Mouse (Mus musculus) lung, embryonic 15.5 days (tissue): ENCODE measurements at regions not wholly inside any gene's neighbourhood (a gene's known extent, or its start where the extent isn't known, plus 50 kb on each side); places are given as distances from the start of the nearest gene placed in this dataset.
A peak's percentile ranks its signal among the peaks of the same experiment; 100 is the strongest.

Experiments used
- ATAC-seq: fragments of 200-750 bp; cut with Nextera tagmentation; 2 replicates; pipeline ENCODE4 v1.8.0; 2017; ENCODE audit warnings: moderate number of reproducible peaks, borderline replicate concordance; ENCODE audit not compliant: low FRiP score, low TSS enrichment; ENCODE audit errors: extremely low read depth
- H3K27ac ChIP-seq: fragments of 300-500 bp; sonication (generic); 2 replicates; pipeline ENCODE4 v1.5.1; 2015; ENCODE audit warnings: moderate library complexity, mild to moderate bottlenecking, inconsistent platforms
- H3K27me3 ChIP-seq: fragments of 300-500 bp; sonication (generic); 2 replicates; pipeline ENCODE4 v1.6.1; 2015; ENCODE audit warnings: inconsistent platforms
- H3K36me3 ChIP-seq: fragments of 300-500 bp; sonication (generic); 2 replicates; pipeline ENCODE4 v1.6.1; 2015; ENCODE audit warnings: inconsistent platforms
- H3K4me1 ChIP-seq: fragments of 300-500 bp; sonication (generic); 2 replicates; pipeline ENCODE4 v1.6.1; 2015; ENCODE audit warnings: inconsistent platforms
- H3K4me2 ChIP-seq: fragments of 300-500 bp; sonication (generic); 2 replicates; pipeline ENCODE4 v1.6.1; 2015; ENCODE audit warnings: inconsistent platforms, mild to moderate bottlenecking, moderate library complexity
- H3K4me3 ChIP-seq: fragments of 300-500 bp; sonication (generic); 2 replicates; pipeline ENCODE4 v1.5.1; 2015; ENCODE audit warnings: mild to moderate bottlenecking, inconsistent platforms
- H3K9ac ChIP-seq: fragments of 300-500 bp; sonication (generic); 2 replicates; pipeline ENCODE4 v1.6.1; 2015; ENCODE audit warnings: inconsistent platforms
- H3K9me3 ChIP-seq: fragments of 300-500 bp; sonication (generic); 2 replicates; pipeline ENCODE4 v1.6.1; 2016; ENCODE audit warnings: inconsistent platforms
- whole genome bisulfite sequencing: fragments of 180-500 bp; shearing (Covaris S2); methylation state at CpG from one replicate; pipeline ENCODE4 v1.1.7; 2015; 5-methylcytosine and 5-hydroxymethylcytosine counted together

DNA sequence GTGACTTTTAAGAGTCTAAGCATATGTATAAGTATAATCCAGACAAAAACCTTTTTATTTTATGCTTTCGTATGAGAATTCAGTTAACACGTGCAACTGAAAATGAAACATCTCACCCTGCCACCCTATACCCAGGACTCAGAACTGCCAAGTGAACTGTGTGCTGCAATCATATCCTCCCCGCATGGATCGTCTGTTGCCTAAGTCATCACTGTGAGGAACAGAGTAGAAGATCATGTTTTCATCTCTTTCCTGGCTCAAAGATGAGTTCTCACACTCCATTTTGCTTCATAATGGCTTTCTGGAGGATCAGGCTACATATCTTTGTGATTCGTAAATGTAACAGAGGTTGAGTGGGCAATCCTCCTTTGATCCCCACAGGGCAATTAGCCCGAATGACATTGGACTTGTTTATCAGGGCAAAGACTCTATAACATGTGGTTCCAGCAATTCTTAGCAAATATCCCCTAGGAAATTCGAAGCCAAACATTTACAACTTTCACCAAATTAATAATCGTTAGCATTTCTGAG lies 325.9 kb downstream of the Epha7 start:
- Histone ChIP-seq H3K9me3 (no peaks in the 10 kb centered on the region), H3K36me3 (no peaks in the 10 kb centered on the region), H3K4me3 (no peak overlapping the region), H3K9ac (no peak overlapping the region), H3K27ac (no peak overlapping the region), H3K4me1 (peaks cover 13% of the 10 kb centered on the region), H3K27me3 (no peaks in the 10 kb centered on the region), H3K4me2 (no peak overlapping the region)
- ATAC-seq: peak; percentile 72; the same call in 1 of the 2 replicates
- WGBS: 49% methylated on average over 8 of the region's 8 CpGs

DNA sequence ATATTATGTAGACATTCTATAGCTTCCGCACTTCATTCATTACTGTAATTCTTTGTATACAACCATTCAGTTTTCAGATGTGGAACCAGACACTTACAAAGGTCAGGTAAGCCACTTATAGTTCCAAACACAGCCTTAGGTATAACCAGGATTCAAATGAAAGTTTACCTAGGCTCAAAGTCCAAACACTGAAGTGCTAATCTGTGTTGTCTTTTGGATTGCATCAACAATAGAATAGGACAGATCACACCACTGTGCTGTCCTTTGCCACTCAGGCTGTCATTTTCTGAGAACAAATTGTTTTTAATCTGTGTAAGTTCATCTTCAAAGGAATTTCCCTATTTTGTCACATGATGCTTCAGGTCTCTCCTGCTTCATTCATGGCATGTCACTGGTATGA lies 330.5 kb downstream of the Epha7 start:
- H3K36me3 ChIP-seq: no peaks in the 10 kb centered on the region
- WGBS: 95% methylated on average over 1 of the region's 1 CpGs

DNA sequence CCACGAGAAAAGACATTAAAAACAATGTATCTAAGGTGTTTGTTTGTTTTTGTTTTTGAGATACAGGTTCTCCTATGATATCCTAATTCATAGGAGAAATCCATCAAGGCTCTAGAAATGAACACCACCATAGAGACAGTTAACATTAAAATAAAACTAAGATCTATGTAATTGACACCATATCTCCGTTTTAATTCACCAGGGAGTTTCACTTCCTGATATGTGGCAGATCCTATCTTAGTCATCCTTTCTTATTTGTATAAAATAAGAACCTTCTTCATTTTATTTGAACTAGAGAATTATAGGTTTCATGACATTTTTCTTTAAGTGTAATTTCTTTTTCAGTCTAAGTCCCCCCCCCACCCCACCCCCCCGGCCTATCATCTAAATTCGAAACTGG lies 332.3 kb downstream of the Epha7 start:
- Histone ChIP-seq H3K27me3 (no peaks in the 10 kb centered on the region), H3K36me3 (no peaks in the 10 kb centered on the region), H3K4me2 (no peak overlapping the region), H3K27ac (no peak overlapping the region), H3K9ac (no peak overlapping the region), H3K4me3 (no peak overlapping the region), H3K4me1 (no peaks in the 10 kb centered on the region), H3K9me3 (no peaks in the 10 kb centered on the region)
- 85% methylated on average over 4 of the region's 4 CpGs for WGBS
- no peak for ATAC-seq

More for the DNA sequence above, 330.5 kb downstream of the Epha7 start:
- Histone ChIP-seq H3K4me1 (no peaks in the 10 kb centered on the region; the same call in 1 of the 2 replicates), H3K9ac (no peak overlapping the region), H3K4me3 (no peak overlapping the region), H3K9me3 (no peaks in the 10 kb centered on the region), H3K4me2 (no peak overlapping the region), H3K27ac (no peak overlapping the region), H3K27me3 (no peaks in the 10 kb centered on the region)
- no peak for ATAC-seq

DNA sequence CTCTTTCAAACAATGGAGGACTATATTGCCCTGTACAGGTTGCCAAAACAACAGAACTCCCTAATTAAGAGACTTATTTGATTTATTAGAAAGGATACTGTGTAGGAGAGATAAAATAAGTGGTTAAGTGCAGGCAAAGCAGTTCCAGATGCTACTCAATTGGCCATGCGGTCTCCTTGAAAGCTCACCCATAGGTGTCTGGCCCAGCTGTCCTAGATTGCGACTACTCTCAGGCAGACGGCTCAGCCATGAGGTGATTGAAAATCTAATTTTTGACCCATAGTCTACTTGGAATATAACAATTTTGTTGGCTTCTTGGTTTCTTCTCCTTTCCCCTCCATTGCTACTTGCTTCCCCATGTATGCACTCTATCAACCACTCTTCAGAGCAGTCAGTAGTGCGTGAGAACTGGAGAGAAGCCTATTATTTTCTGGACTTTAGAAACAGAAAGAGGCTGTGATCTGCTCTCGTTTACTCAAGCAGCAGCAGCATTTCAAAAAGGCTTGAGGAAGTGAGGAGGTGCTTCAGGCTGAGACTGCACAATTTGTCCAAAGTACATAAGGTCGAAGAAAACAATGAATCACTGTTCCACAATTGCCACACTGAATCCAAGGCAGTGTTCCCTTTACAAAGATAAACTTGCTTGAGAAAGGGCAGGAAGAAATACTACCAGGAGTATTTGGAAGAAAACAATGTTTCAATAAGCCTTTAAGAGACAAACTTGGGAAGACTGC lies 339.4 kb downstream of the Epha7 start:
- H3K4me1 ChIP-seq: no peaks in the 10 kb centered on the region
- H3K36me3 ChIP-seq: no peaks in the 10 kb centered on the region
- peak; percentile 57; the same call in 1 of the 2 replicates for ATAC-seq
- H3K9ac ChIP-seq: no peak overlapping the region
- 49% methylated on average over 6 of the region's 6 CpGs for WGBS
- H3K9me3 ChIP-seq: no peaks in the 10 kb centered on the region
- no peaks in the 10 kb centered on the region for H3K27me3 ChIP-seq
- H3K4me3 ChIP-seq: no peak overlapping the region
- peak overlapping the region; percentile 50 for H3K27ac ChIP-seq
- H3K4me2 ChIP-seq: no peak overlapping the region

DNA sequence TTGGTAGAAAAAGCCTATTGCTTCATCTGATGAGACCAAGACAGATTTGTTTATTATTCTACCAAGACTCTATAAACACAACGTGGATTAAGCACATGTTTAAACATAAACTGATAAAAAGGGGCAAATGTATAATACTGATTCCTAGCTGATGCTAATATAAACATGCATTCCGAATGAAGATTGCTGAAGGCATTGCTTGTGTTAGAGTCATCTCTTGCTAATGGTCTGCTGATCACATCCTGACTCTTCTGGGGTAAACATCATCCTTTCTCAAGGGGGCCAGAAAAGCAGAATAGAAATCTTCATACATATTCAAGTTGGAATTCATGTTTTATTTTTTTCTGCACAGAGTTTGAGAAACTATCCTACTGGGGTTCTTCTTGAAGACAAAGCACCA lies 369.6 kb downstream of the Epha7 start:
- Histone ChIP-seq H3K4me3 (no peak overlapping the region), H3K4me1 (no peaks in the 10 kb centered on the region), H3K36me3 (no peaks in the 10 kb centered on the region), H3K4me2 (no peak overlapping the region), H3K27ac (no peak overlapping the region), H3K9me3 (no peaks in the 10 kb centered on the region), H3K9ac (no peak overlapping the region), H3K27me3 (no peaks in the 10 kb centered on the region)
- WGBS: 38% methylated on average over 2 of the region's 2 CpGs
- peak; percentile 52; the same call in 1 of the 2 replicates for ATAC-seq

DNA sequence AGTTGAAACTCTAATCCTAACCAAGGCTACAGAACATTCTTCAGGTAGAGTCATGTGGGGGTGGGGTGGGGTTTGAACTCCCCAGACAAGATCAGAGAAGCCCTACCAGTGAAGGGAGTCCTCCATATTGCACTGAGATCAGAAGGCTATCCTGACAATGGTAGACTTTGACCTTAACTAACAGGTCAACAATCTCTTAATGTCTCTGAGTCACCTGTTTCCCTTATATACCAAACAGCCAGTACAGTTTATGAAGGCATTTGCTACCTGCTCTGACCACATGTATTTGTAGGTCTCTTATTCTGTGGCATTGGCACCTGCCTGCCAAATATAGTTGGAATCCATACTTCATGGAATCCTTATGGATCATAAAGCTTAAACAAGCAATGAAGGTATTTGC lies 370.5 kb downstream of the Epha7 start:
- H3K4me1 ChIP-seq: no peaks in the 10 kb centered on the region
- H3K9ac ChIP-seq: no peak overlapping the region
- no peak overlapping the region for H3K4me2 ChIP-seq
- ATAC-seq: no peak
- H3K4me3 ChIP-seq: no peak overlapping the region
- no peaks in the 10 kb centered on the region for H3K36me3 ChIP-seq
- no peak overlapping the region for H3K27ac ChIP-seq
- H3K9me3 ChIP-seq: no peaks in the 10 kb centered on the region
- H3K27me3 ChIP-seq: no peaks in the 10 kb centered on the region

DNA sequence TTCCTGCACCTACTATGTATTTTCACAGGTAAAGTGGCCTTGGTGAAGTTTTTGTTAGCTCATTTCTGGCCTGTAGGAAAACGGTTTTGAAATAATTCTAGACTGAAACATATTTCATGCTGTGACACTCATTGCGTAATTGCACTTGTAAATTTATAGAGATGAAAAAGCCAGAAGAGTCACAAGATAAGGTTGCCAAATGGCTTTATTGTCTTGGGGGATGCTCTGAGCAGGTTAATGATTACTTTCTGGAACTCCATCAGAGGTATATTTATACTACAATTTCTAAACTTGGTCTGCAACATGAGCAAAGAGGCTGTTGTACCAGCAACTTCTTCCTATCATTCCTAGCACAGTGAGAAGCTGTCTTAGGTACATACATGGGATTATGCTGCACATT lies 370.9 kb downstream of the Epha7 start:
- no peak overlapping the region for H3K9ac ChIP-seq
- no peak overlapping the region for H3K4me3 ChIP-seq
- H3K4me1 ChIP-seq: no peaks in the 10 kb centered on the region
- H3K36me3 ChIP-seq: no peaks in the 10 kb centered on the region
- no peaks in the 10 kb centered on the region for H3K27me3 ChIP-seq
- H3K27ac ChIP-seq: no peak overlapping the region
- no peak for ATAC-seq
- no peak overlapping the region for H3K4me2 ChIP-seq
- no peaks in the 10 kb centered on the region for H3K9me3 ChIP-seq
- WGBS: 63% methylated on average over 2 of the region's 2 CpGs

DNA sequence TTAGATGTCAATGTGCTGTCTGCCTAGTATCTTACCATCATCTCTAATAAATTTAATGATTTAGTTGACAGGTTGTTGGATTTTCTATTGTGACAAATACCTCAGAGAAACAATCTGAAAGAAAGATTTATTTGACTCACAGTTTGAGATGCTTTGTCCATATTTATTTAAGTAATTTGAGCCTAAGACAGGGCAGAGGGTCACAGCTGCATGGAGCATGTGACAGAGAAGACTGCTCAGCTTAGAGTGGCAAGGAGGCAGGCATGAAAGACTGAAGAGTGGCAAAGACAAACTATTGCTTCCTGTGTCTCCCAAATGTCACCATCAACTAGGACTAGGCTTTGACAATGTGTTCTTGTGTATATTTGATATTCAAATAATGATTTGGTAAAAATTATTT lies 388.0 kb downstream of the Epha7 start:
- Histone ChIP-seq H3K27ac (no peak overlapping the region), H3K27me3 (no peaks in the 10 kb centered on the region), H3K36me3 (no peaks in the 10 kb centered on the region), H3K9me3 (no peaks in the 10 kb centered on the region), H3K4me3 (no peak overlapping the region), H3K9ac (no peak overlapping the region), H3K4me1 (no peaks in the 10 kb centered on the region), H3K4me2 (no peak overlapping the region)
- ATAC-seq: no peak
